Mouse (Mus musculus): ENCODE results near the gene Nt5dc1. TPM values are rescaled to one million over a fixed set of nuclear protein-coding genes. Genes with fewer than 3 reads are reported as not detected.

The Nt5dc1 gene
- polyA plus RNA-seq, 1 experiment from 2014 or later = 6.5 TPM

- Histone ChIP-seq H3K9me3 (replicated peaks; ENCODE audit: control insufficient read depth, low read length) (no peaks in the 10 kb centered on the region), H3K36me3 (ENCODE audit: control insufficient read depth, insufficient read depth, low read length) (no peaks in the 10 kb centered on the region), H3K4me3 (ENCODE audit: low read depth, low read length) (no peak overlapping the region), H3K27me3 (ENCODE audit: control insufficient read depth, insufficient read depth, low read length) (no peaks in the 10 kb centered on the region), H3K27ac (ENCODE audit: low read depth, low read length) (no peak overlapping the region), H3K4me1 (ENCODE audit: control insufficient read depth, insufficient read depth, low read length) (no peaks in the 10 kb centered on the region), H3K4me2 (no peak overlapping the region), H3K9ac (ENCODE audit: low read depth, low read length) (no peak overlapping the region)
- no peak for ATAC-seq (replicated peaks; ENCODE audit: insufficient number of reproducible peaks, low FRiP score, low TSS enrichment)
Observed at GRCm38 (mm10) chr10:34307070-34307469, 111.3 kb downstream of the Nt5dc1 start.

- no peak for ATAC-seq (replicated peaks; ENCODE audit: insufficient number of reproducible peaks, low FRiP score, low TSS enrichment)
- H3K36me3 ChIP-seq (ENCODE audit: control insufficient read depth, insufficient read depth, low read length) = no peaks in the 10 kb centered on the region
Observed at GRCm38 (mm10) chr10:34300368-34300767, 118.0 kb downstream of the Nt5dc1 start.

GRCm38 (mm10) chr10:34297980-34298753 lies 120.2 kb downstream of the Nt5dc1 start:
- Histone ChIP-seq H3K4me1 (ENCODE audit: control insufficient read depth, insufficient read depth, low read length) (peaks cover 20% of the 10 kb centered on the region), H3K36me3 (ENCODE audit: control insufficient read depth, insufficient read depth, low read length) (no peaks in the 10 kb centered on the region), H3K27me3 (ENCODE audit: control insufficient read depth, insufficient read depth, low read length) (no peaks in the 10 kb centered on the region), H3K27ac (ENCODE audit: low read depth, low read length) (no peak overlapping the region), H3K4me2 (peak overlapping the region; percentile 94), H3K9ac (ENCODE audit: low read depth, low read length) (peak overlapping the region; percentile 75), H3K9me3 (replicated peaks; ENCODE audit: control insufficient read depth, low read length) (no peaks in the 10 kb centered on the region), H3K4me3 (ENCODE audit: low read depth, low read length) (peak overlapping the region; percentile 78)
- no peak for ATAC-seq (replicated peaks; ENCODE audit: insufficient number of reproducible peaks, low FRiP score, low TSS enrichment)
- 47% methylated on average over 25 of the region's 25 CpGs for WGBS (ENCODE audit: insufficient replicate concordance)

More at GRCm38 (mm10) chr10:34300368-34300767, 118.0 kb downstream of the Nt5dc1 start:
- Histone ChIP-seq H3K4me2 (peak overlapping the region; percentile 94), H3K27me3 (ENCODE audit: control insufficient read depth, insufficient read depth, low read length) (no peaks in the 10 kb centered on the region), H3K27ac (ENCODE audit: low read depth, low read length) (no peak overlapping the region), H3K4me1 (ENCODE audit: control insufficient read depth, insufficient read depth, low read length) (peaks cover 20% of the 10 kb centered on the region), H3K4me3 (ENCODE audit: low read depth, low read length) (peak overlapping the region; percentile 23), H3K9ac (ENCODE audit: low read depth, low read length) (no peak overlapping the region), H3K9me3 (replicated peaks; ENCODE audit: control insufficient read depth, low read length) (no peaks in the 10 kb centered on the region)
- WGBS (ENCODE audit: insufficient replicate concordance) = 24% methylated on average over 5 of the region's 5 CpGs

GRCm38 (mm10) chr10:34297299-34297979 lies 120.9 kb downstream of the Nt5dc1 start, which contains the start of gene Tspyl4:
Gene Tspyl4 (plus strand): TSS chr10:34297442.
- Histone ChIP-seq H3K9ac (ENCODE audit: low read depth, low read length) (peak within 1 kb of the TSS; percentile 75), H3K27me3 (ENCODE audit: control insufficient read depth, insufficient read depth, low read length) (no peaks in the 10 kb centered on the region), H3K9me3 (replicated peaks; ENCODE audit: control insufficient read depth, low read length) (no peaks in the 10 kb centered on the region), H3K4me3 (ENCODE audit: low read depth, low read length) (peak within 1 kb of the TSS; percentile 78), H3K27ac (ENCODE audit: low read depth, low read length) (0 out of 2 replicates have a peak within 1 kb of the TSS, but pooled peaks have one; percentile 54), H3K4me1 (ENCODE audit: control insufficient read depth, insufficient read depth, low read length) (peaks cover 20% of the 10 kb centered on the region), H3K36me3 (ENCODE audit: control insufficient read depth, insufficient read depth, low read length) (no peaks in the 10 kb centered on the region), H3K4me2 (peak within 1 kb of the TSS; percentile 94)
- 0% methylated on average over 38 of the region's 38 CpGs for WGBS (ENCODE audit: insufficient replicate concordance)
- ATAC-seq (replicated peaks; ENCODE audit: insufficient number of reproducible peaks, low FRiP score, low TSS enrichment) = peak; percentile 94

GRCm38 (mm10) chr10:34296911-34297298 lies 121.4 kb downstream of the Nt5dc1 start:
- WGBS (ENCODE audit: insufficient replicate concordance) = 8% methylated on average over 13 of the region's 13 CpGs
- H3K27me3 ChIP-seq (ENCODE audit: control insufficient read depth, insufficient read depth, low read length) = no peaks in the 10 kb centered on the region
- peak overlapping the region; percentile 94 for H3K4me2 ChIP-seq
- H3K4me1 ChIP-seq (ENCODE audit: control insufficient read depth, insufficient read depth, low read length) = peaks cover 20% of the 10 kb centered on the region
- peak overlapping the region; percentile 69 for H3K9ac ChIP-seq (ENCODE audit: low read depth, low read length)
- no peak for ATAC-seq (replicated peaks; ENCODE audit: insufficient number of reproducible peaks, low FRiP score, low TSS enrichment)
- no peak overlapping the region for H3K27ac ChIP-seq (ENCODE audit: low read depth, low read length)
- H3K9me3 ChIP-seq (replicated peaks; ENCODE audit: control insufficient read depth, low read length) = no peaks in the 10 kb centered on the region
- H3K36me3 ChIP-seq (ENCODE audit: control insufficient read depth, insufficient read depth, low read length) = no peaks in the 10 kb centered on the region
- H3K4me3 ChIP-seq (ENCODE audit: low read depth, low read length) = peak overlapping the region; percentile 78

GRCm38 (mm10) chr10:34282420-34283238 lies 135.7 kb downstream of the Nt5dc1 start:
- Histone ChIP-seq H3K27me3 (ENCODE audit: control insufficient read depth, insufficient read depth, low read length) (no peaks in the 10 kb centered on the region), H3K27ac (ENCODE audit: low read depth, low read length) (peak overlapping the region; percentile 77), H3K4me2 (peak overlapping the region; percentile 94), H3K4me3 (ENCODE audit: low read depth, low read length) (peak overlapping the region; percentile 99), H3K9me3 (replicated peaks; ENCODE audit: control insufficient read depth, low read length) (no peaks in the 10 kb centered on the region), H3K36me3 (ENCODE audit: control insufficient read depth, insufficient read depth, low read length) (no peaks in the 10 kb centered on the region; the same call in 1 of the 2 replicates), H3K4me1 (ENCODE audit: control insufficient read depth, insufficient read depth, low read length) (peaks cover 11% of the 10 kb centered on the region), H3K9ac (ENCODE audit: low read depth, low read length) (peak overlapping the region; percentile 98)
- 3% methylated on average over 47 of the region's 47 CpGs for WGBS (ENCODE audit: insufficient replicate concordance)
- peak; percentile 35 for ATAC-seq (replicated peaks; ENCODE audit: insufficient number of reproducible peaks, low FRiP score, low TSS enrichment)

- peak within 1 kb of the TSS; percentile 94 for H3K4me2 ChIP-seq
- peak within 1 kb of the TSS; percentile 98 for H3K9ac ChIP-seq (ENCODE audit: low read depth, low read length)
- H3K27me3 ChIP-seq (ENCODE audit: control insufficient read depth, insufficient read depth, low read length) = no peaks in the 10 kb centered on the region
- H3K4me3 ChIP-seq (ENCODE audit: low read depth, low read length) = peak within 1 kb of the TSS; percentile 99
- peak; percentile 98 for ATAC-seq (replicated peaks; ENCODE audit: insufficient number of reproducible peaks, low FRiP score, low TSS enrichment)
- H3K4me1 ChIP-seq (ENCODE audit: control insufficient read depth, insufficient read depth, low read length) = peaks cover 11% of the 10 kb centered on the region
- peak within 1 kb of the TSS; percentile 77 for H3K27ac ChIP-seq (ENCODE audit: low read depth, low read length)
- no peaks in the 10 kb centered on the region for H3K9me3 ChIP-seq (replicated peaks; ENCODE audit: control insufficient read depth, low read length)
- WGBS (ENCODE audit: insufficient replicate concordance) = under 1% methylated on average over 38 of the region's 38 CpGs
- H3K36me3 ChIP-seq (ENCODE audit: control insufficient read depth, insufficient read depth, low read length) = no peaks in the 10 kb centered on the region
Observed at GRCm38 (mm10) chr10:34281962-34282388, 136.4 kb downstream of the Nt5dc1 start, which contains the start of gene Tspyl1. Gene Tspyl1 (plus strand): TSS chr10:34282190.

All from heart, embryonic 11.5 days (tissue).